Mouse (Mus musculus) kidney, postnatal 4 days (tissue): ENCODE data around the gene Macrod2.

Experiments
- DNase-seq, 2 experiments: peaks; one replicate each; pipeline ENCODE4 v3.0.0; 2021; ENCODE audit warnings: mixed read lengths in 2 of 2

Gene Macrod2

DNA sequence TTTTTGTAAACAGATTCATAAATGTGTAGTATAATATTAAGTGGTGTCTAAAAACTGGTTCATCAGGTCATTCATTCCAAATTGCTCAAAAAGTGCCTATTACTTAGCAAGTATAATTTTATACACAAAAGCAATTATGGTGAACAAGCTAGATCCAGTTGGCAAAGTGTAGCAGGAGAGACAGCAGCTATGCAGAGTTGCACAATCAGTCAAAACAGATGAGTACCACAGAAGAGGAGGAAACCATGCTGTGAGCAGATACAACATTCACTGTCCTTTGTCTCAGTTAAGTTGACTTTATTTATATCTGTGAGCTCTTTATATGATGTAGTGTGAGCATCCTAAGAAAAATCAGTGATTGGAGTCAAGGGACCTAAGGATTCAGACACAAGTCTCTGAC lies 2012.2 kb downstream of the Macrod2 start:
- DNase-seq: no peak

DNA sequence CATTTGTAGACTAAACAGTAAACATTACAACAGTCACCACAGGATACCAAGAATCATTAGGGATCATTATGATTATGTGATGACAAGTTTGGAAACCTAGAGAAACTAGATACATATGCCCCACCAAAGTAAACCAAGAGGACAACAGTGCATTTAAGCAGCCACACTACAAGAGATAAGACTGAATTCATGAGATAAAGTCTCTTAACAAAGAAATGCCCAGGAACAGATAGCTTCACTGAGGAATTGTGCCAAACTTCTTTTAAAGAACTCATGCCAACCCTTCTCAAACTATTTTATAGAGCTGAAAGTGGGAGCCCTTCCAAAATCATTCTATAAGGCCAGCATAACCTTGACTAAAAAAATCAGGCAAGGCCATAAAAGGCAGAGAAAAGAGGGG lies 2015.0 kb downstream of the Macrod2 start:
- DNase-seq: no peak

DNA sequence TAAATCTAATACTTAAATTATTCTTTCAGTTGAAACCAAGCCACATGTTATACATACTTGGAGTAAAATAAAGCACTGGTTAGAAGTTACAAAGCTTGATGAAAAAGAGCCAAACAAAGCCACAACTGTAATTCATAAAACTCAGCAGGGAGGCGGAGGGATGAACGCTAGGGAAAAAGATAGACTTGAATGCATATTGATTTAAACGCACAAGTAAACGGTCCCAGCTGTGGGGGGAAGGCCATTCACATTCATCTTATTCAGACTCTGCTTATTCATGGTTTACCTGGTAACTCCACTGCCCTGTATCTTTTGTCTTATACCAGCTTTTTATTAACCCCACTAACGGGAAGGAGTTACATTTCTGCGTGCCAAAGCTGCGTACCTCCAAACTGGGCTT lies 2038.0 kb downstream of the Macrod2 start:
- DNase-seq: no peak

DNA sequence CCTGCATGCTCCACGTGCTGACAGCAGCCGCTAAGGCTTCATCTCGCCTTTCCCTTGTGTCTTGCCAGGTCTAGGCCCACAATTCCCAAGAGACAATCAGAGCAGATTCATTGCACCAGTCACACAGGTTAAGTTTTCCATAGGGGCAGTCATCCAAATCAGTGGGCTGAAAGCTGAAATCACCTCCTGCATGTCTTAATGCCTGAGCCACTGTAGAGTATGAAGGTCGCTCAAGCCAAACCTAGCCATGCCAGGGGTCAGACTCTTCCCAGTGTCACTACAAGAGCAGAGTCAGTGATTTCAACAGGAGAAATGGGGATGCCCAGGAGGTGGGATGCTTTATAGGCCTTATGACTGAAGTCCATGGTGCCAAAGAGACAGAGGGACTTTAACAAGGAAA lies 2039.6 kb downstream of the Macrod2 start:
- DNase-seq: no peak

DNA sequence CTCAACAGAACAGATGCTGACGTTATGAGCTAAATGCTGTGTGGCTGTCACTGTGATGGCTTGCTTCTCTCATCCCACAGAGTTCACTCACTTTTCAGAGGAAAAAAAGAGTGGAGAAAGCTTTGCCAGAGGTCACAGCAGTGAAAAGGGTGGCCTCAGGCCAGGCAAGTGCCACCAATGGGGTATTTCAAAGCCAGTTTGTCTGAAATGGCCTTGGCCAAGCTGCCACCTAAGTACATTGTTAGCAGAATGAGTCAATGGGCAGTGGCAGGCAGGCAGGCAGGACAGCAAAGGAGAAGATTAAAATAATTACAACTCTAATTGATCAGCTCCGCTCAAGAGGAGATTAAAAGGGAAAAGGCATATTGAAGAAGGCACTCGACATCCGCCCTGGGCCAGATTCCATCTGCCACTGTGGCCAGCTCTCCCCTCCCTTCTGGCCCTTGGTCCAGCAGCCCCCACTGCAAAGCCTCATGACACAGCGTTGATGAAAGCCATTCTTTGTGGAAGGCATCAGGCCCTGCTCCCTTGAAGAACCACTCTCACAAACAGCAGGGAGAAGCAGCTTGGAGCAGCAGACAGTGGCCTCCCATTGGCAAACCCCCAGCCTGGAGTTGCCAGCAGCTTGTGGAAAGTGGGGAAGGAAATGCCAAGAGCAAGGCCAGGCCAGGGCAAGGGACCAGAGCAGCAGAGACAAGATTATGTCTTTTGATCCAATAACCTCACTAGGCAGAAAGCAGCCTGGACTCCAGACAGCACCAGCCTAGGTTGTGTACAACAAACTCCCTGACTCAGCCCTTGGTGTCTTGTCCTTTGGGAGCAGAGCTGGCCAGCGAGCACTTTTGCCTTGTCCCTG lies 2042.7 kb downstream of the Macrod2 start:
- no peak for DNase-seq
